Mouse (Mus musculus) lung, adult 10 weeks (tissue): ENCODE data around the gene Gstt1. TPM values are rescaled to one million over a fixed set of nuclear protein-coding genes. Genes with fewer than 3 reads are reported as not detected.

Experiments
- polyA plus RNA-seq: library from polyadenylated mRNA; stranded (reverse); fragments of 350-450 nt; fragmentation: Illumina TruSeq; extraction: RNeasy Lipid Tissue Mini Kit (QIAGEN cat#74804); gene quantifications from one replicate; pipeline ENCODE4 v1.2.3, GENCODE M21; 2014; ENCODE audit warnings: low read depth, low replicate concordance; ENCODE audit not compliant: insufficient read depth

Gene Gstt1
- polyA plus RNA-seq = 119 TPM

DNA sequence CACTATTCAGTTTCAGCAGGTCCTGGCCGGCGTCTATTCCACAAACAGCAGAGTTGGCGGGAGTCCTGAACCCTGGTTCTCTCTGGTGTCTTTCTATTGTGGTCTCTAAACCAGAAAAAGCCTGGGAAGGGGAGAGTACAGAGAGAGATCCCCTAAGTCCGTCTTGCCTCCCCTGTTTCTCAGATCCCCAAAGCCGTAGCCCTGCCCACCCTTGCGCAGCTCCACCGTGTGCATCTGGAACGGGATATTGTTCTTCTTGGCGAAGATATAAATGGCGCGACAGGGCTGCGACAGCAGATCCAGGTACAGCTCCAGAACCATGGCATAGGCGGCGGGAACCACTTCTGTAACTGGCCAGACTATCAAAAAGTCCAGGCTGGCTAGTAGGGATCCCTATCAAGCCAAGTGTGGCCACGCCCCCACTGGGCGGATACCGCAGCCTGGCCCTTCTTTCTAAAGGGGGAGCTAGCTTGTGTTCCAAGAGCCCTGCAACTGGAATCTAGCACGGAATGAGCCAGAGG lies at the start of gene Gstt1:
Gstt1 (minus strand) TSS at position 409 of the 521 bp plus-strand sequence.

DNA sequence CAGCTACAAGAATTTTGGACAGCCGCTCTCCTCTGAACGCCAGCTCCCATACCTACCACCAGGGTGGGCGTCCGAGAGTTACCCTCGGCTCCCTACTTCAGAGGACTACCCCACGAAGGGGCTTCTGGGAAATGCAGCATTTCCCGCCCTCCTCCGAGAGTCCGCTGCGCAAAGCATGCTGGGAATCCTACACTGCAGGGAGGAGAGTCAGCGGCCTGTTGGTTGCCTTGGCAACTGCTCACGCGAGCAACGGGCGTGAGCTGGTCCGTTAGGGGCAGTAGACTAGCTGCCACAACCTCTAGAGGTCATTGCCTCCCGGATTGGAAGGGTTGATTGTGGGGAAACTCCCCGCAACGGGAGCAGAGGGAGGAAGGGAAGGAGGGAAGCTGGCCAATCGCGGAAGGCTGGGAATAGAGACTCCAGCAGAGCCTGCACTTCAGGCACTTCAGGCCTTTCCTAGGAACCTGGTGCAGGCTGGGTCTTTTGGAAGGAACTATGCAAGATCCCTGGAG lies 38.9 kb upstream of the Gstt1 start, which contains the start of gene Gstt2:
Gstt2 (minus strand) TSS at position 177 of the 512 bp plus-strand sequence.

DNA sequence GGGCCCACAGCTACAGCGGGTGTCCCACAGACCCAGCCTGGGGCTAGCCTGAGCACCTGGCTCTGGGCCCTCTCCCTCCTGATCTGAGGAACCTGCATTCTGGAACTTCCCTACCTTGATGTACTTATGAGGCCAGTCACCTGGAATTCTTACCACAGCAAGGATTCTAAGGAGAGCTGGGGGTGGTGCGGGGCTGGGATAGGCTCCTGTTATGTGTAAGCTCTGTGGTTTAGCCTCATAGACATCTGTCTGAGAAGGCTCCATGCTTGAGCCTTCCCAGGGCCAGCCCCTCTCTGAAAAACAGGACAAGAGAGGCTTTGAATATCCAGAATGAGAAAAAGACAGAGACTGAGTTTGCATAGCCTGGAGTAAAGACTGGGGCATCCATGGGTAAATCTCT lies 24.1 kb upstream of the Gstt1 start, which contains the start of gene Gstt4:
Gstt4 (minus strand) TSS at position 101 of the 400 bp plus-strand sequence.

DNA sequence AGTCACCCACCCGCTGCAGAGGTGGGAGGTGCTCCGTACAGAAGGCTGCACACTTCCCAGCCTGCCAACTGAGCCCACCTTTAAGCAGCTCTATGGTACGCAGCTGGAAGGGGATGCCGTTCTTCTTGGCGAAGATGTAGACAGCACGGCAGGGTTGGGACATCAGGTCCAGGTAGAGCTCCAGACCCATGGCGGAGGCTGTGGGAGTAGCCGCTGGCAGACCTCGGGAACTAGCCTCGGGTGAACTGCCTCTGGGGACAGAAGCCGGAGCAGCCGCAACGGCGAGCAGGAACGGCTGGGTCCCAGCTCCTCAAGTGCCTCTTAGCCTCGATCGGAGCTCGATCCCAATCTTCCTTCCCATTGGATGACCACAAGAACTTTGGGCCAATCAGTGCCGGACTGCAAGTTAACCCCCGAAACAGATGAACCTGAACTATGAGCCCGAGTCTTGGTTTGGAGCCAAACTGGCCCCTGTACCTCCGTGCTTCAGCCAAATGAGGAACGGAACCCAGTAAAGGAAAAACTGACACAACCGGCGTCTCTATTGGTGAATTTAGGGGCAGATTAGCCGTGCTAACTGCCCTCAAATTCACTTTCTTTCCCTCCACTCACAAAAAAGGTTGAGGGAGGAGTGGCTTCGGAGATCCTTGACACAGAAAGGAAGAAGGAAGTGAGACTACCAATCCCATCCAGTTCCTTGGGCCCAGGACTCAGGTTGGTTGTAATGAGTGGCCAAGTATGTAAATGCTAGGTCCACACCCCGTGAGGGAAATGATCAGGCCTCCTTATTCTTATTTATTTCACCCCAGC lies 17.4 kb downstream of the Gstt1 start, which contains the start of the genes Gm20441 and Gstt3:
Gm20441 (minus strand) TSS at position 186 of the 810 bp plus-strand sequence.
Gstt3 (minus strand) TSS at position 646 of the 810 bp plus-strand sequence.

DNA sequence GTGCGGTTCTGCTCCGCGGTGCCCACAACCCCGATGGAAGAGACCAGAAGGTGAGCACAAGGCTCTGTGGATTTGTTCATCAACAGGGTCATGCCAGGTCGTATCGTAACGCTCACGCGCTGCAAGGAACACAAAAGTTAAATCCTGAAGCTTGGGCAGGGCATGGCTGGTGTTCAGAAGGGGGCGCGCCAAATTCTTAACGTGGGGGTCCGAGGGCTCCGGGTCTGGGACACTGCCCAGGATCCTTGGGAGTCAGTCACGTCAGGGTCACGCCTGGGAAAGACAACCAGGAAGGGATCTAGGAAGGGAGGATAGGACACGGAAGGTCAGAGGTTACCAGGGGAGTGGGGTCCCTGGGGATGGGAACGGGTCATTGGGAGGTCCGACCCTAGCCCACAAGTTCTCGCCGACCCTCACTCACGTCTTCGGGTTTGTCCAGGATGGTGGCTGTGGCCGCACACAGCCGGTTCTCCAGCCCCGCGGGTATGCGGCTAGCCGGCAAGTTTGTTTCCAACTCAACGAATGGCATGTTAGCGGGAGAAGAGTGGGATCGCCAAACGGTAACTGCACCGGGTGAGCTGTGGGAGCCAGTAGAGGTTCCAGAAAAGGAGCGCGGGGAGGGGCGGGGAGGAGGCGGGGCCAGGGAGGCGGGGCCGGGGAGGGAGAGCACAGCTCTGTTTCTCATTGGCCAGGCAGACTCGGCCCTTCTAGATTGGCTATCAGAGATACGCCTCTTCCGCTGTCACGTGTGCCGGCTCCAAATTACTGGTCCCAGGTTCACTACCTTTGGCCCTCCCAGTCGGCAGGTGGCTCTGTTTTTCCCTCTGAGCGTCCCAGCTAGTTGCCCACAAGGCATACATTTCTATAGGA lies 25.4 kb downstream of the Gstt1 start, which contains the start of gene Ddt:
Ddt (minus strand) TSS at position 620 of the 870 bp plus-strand sequence.

DNA sequence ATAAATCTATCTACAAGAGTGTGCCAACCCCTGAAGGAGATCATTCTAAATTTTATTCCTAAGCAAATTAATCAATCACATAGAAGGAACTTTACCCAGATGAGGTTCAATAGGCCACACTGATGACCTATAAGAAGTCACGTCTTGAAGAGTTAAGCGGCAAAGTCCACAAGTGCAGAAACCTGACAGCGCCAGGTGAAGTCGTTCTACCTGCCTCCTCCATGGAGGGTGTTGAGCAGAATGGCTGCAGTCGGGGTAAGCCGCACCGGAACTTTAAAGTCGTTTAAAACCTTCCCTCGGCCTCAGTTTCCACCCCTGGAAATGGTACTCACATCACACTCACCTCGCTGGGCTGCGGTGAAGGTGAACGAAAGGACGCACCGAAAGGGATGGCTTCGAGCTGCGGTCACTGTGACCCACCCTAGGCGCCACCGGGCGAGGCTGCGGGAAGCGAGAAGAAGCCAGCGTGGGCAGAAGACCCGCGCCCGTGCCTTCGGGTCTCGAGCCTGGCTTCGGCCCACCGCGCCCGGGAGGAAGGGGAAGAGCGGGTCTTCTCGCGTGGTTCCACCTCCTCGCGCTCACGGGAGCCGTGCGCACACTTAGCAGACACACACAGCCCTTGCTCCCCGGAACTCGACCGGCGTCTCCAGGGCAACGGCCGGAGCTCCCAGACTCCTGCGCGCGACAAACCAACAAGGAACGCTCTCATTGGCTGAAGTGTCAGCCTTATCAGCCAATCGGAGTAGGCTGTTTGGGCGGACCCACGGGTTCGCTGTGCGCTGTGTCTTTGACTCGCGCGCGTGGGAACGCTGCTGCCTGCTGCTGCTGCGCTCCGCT lies 34.5 kb downstream of the Gstt1 start, which contains the start of gene Cabin1:
Cabin1 (minus strand) TSS at position 660 of the 837 bp plus-strand sequence.

Other genes with a start within 250 kb of the Gstt1 start
- 0.25 TPM for gene Lrrc75b, start 238.3 kb downstream of the Gstt1 start, polyA plus RNA-seq
- gene Ggt1, start 237.0 kb downstream of the Gstt1 start, polyA plus RNA-seq = 1.7 TPM
- gene Ggt5, start 209.2 kb downstream of the Gstt1 start, polyA plus RNA-seq = 5.4 TPM
- 4.7 TPM for gene Susd2, start 154.6 kb downstream of the Gstt1 start, polyA plus RNA-seq
- gene Cabin1, start 34.2 kb downstream of the Gstt1 start, polyA plus RNA-seq = 11.5 TPM
- gene Ddt, start 25.2 kb downstream of the Gstt1 start, polyA plus RNA-seq = 109 TPM
- not detected for gene Gm20441, start 17.6 kb downstream of the Gstt1 start, polyA plus RNA-seq
- 31.9 TPM for gene Gstt3, start 17.2 kb downstream of the Gstt1 start, polyA plus RNA-seq
- not detected for gene Gstt4, start 24.0 kb upstream of the Gstt1 start, polyA plus RNA-seq
- gene Gstt2, start 38.8 kb upstream of the Gstt1 start, polyA plus RNA-seq = 32.5 TPM
- 126 TPM for gene Mif, start 61.7 kb upstream of the Gstt1 start, polyA plus RNA-seq
- gene Derl3, start 94.8 kb upstream of the Gstt1 start, polyA plus RNA-seq = 3.0 TPM
- gene Smarcb1, start 123.0 kb upstream of the Gstt1 start, polyA plus RNA-seq = 48.8 TPM
- 224 TPM for gene Chchd10, start 134.5 kb upstream of the Gstt1 start, polyA plus RNA-seq
- gene Mmp11, start 137.9 kb upstream of the Gstt1 start, polyA plus RNA-seq = 22.1 TPM
- 13.9 TPM for gene Gm867, start 142.1 kb upstream of the Gstt1 start, polyA plus RNA-seq
- 44.9 TPM for gene Vpreb3, start 144.5 kb upstream of the Gstt1 start, polyA plus RNA-seq
- gene Gm5134, start 155.9 kb upstream of the Gstt1 start, polyA plus RNA-seq = not detected
- gene Zfp280b, start 234.1 kb upstream of the Gstt1 start, polyA plus RNA-seq = 2.9 TPM